In the genomic region with DNA sequence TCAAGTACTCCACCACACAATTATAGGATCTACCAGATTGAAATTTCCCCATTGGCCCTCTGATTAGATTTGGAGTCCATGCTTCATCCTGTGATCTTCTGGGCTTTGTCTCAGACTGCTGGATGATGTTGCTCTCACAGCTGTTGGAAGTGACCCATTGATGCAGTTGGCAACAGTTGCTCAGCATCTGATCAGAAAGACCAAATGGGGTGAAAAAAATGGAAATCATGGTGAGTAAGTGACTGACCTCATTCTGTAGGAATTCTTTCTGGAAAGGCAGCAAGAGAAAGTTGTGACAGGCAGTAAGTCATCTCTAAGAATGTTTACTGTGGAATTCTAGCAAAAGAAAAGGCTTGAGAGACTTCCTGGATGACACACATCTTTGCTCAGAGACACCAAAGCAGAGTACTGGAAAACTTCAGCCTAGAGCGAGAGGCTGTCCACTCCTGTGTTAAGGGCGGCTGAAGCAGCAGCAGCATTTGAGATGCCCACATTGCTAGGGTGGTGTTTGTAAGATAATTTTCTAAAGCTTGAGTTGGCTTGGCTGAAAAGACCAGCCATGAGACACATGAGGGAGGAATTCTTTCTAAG, we compare ENCODE assay signal across 11 mouse cellular contexts. TPM values are rescaled to one million over a fixed set of nuclear protein-coding genes. Genes with fewer than 3 reads are reported as not detected.
A peak's percentile ranks its signal among the peaks of the same experiment; 100 is the strongest.
DNase-seq lines count a peak whose midpoint lies in the region; ATAC-seq and TF ChIP-seq lines count a peak whose summit lies in the region.
"Had no signal": no experiment of that assay in that cellular context is flagged by ENCODE, and none has a peak within 500 bp of the region (broad histone marks: within the 10 kb centered on the region; RNA-seq: fewer than 3 reads in every experiment).

No protein-coding gene starts in this region.

- no peak overlapping the region for H3K27ac ChIP-seq in stomach, embryonic 16.5 days (ENCODE audit: low read length)
- H3K27ac ChIP-seq: left cerebral cortex, adult 2 months; macrophage had no signal

- WGBS in lung, adult 2 months = 65% methylated on average over 2 of the region's 2 CpGs
- 48% methylated on average over 2 of the region's 2 CpGs for WGBS in stomach, embryonic 16.5 days

- no peak overlapping the region for H3K4me2 ChIP-seq in stomach, embryonic 16.5 days (ENCODE audit: low read depth, low read length)

- no peak for TF ChIP-seq POLR2A in lung, adult 2 months (IDR thresholded peaks at IDR 0.05; ENCODE audit: borderline replicate concordance, extremely low read depth, low read depth, low read length)

- ATAC-seq in stomach, embryonic 16.5 days (ENCODE audit: insufficient read depth, low FRiP score) = peak; percentile 68

- intact Hi-C loops in heart, postnatal 36 days (cut with DNase I) = no loop called here

- no peaks in the 10 kb centered on the region for H3K9me3 ChIP-seq in stomach, embryonic 16.5 days (replicated peaks; ENCODE audit: control insufficient read depth, low read length)

- TF ChIP-seq CTCF in lung, adult 2 months (IDR thresholded peaks at IDR 0.05; ENCODE audit: insufficient read depth, low read length) = no peak

- H3K9ac ChIP-seq in stomach, embryonic 16.5 days (ENCODE audit: low read length) = no peak overlapping the region

- H3K4me1 ChIP-seq in lung, adult 2 months (ENCODE audit: control insufficient read depth, insufficient read depth, low read length) = no peaks in the 10 kb centered on the region
- H3K4me1 ChIP-seq in stomach, embryonic 16.5 days (ENCODE audit: control insufficient read depth, insufficient read depth, low read length) = no peaks in the 10 kb centered on the region; the same call in 1 of the 2 replicates

- no peaks in the 10 kb centered on the region for H3K27me3 ChIP-seq in stomach, embryonic 16.5 days (ENCODE audit: control insufficient read depth, insufficient read depth, low read length)

- DNase-seq in adrenal gland, adult 2 months = peak; percentile 36
- no peak for DNase-seq in adrenal gland, adult 18-20 months (ENCODE audit: low spot score in 2 of 2)
- DNase-seq in lung, adult 18-20 months = peak; percentile 17 to 35
- DNase-seq in lung, adult 2 months = no peak
- peak; percentile 23 to 46 for DNase-seq in heart, postnatal 36 days
- DNase-seq in left cerebral cortex, adult 18-20 months (ENCODE audit: low spot score in 2 of 2) = no peak
- DNase-seq in thymus, postnatal 0 days (ENCODE audit: low spot score) = no peak

- H3K4me3 ChIP-seq in lung, adult 2 months (replicated peaks; ENCODE audit: extremely low read depth, low read depth, low read length) = no peak overlapping the region
- H3K4me3 ChIP-seq in stomach, embryonic 16.5 days (replicated peaks; ENCODE audit: low read length) = no peak overlapping the region
- H3K4me3 ChIP-seq: left cerebral cortex, adult 2 months had no signal

- H3K36me3 ChIP-seq in stomach, embryonic 16.5 days (ENCODE audit: control insufficient read depth, insufficient read depth, low read length) = no peaks in the 10 kb centered on the region

RNA-seq across cellular contexts. Expression of gene Tnc, which starts 31.3 kb away (rescaled TPM):
- total RNA-seq in adrenal gland, adult 2 months (2021) = 1 to 10 TPM; 4.7 to 4.9 TPM
- polyA plus RNA-seq in adrenal gland, adult 2 months (2012; rRNA removed) = 2.6 and 4.2 TPM in 2 replicates
- 1 to 10 TPM; 2.4 to 5.2 TPM for total RNA-seq in adrenal gland, adult 18-20 months (2021)
- 6.6 and 7.3 TPM in 2 replicates for polyA plus RNA-seq in lung, adult 2 months (2012; rRNA removed)
- total RNA-seq in heart, postnatal 36 days (2021) = under 1 TPM; 0.46 to 0.56 TPM
- polyA plus RNA-seq in stomach, embryonic 16.5 days (2015; fragmentation: Nextera tagmentation; extraction: Ambion mirVana) = 25.2 and 31.3 TPM in 2 replicates
- 1 to 10 TPM; 2.3 to 2.5 TPM for total RNA-seq in left cerebral cortex, adult 18-20 months (2021)
- polyA plus RNA-seq in thymus, postnatal 0 days (2015; fragmentation: Nextera tagmentation; extraction: Ambion mirVana) = 119 and 120 TPM in 2 replicates
- total RNA-seq: monocyte, adult 5-6 weeks had no signal

Comparison
In these comparisons a context has a peak if more than half of its experiments do, and no peak if none do; other contexts are left out.
1. DNase-seq: peak in adrenal gland, adult 2 months (single experiment), lung, adult 18-20 months (2 of 2) and heart, postnatal 36 days (2 of 2); none in adrenal gland, adult 18-20 months (0 of 2), lung, adult 2 months (single experiment), left cerebral cortex, adult 18-20 months (0 of 2) and thymus, postnatal 0 days (single experiment).